Mouse (Mus musculus) thymus, adult 2 months (tissue): Measurements from ENCODE around the gene Ttc37. TPM values are rescaled to one million over a fixed set of nuclear protein-coding genes. Genes with fewer than 3 reads are reported as not detected.

Experiments
- DNase-seq: peaks from one replicate; pipeline ENCODE4 v3.0.0; 2021
- H3K27ac ChIP-seq: fragments of 200-500 bp; 2 replicates; pipeline ENCODE4 v1.5.1; 2012; ENCODE audit warnings: low read length, control low read depth; ENCODE audit not compliant: control insufficient read depth, insufficient read depth
- H3K27me3 ChIP-seq: fragments of 200-500 bp; 2 replicates; pipeline ENCODE4 v1.6.1; 2012; ENCODE audit warnings: mild to moderate bottlenecking, low read length, moderate library complexity, mixed read lengths; ENCODE audit not compliant: control insufficient read depth, insufficient read depth
- H3K36me3 ChIP-seq: fragments of 200-500 bp; 2 replicates; pipeline ENCODE4 v1.6.1; 2012; ENCODE audit warnings: mild to moderate bottlenecking, low read length, moderate library complexity; ENCODE audit not compliant: control insufficient read depth, insufficient read depth
- H3K4me1 ChIP-seq: fragments of 200-500 bp; replicated peaks from 2 replicates; pipeline ENCODE4 v1.6.1; 2012; ENCODE audit warnings: low read length; ENCODE audit not compliant: control insufficient read depth, insufficient read depth
- H3K4me3 ChIP-seq: fragments of 200-500 bp; 2 replicates; pipeline ENCODE4 v1.5.1; 2012; ENCODE audit warnings: mild to moderate bottlenecking, low read length, control low read depth, moderate library complexity; ENCODE audit not compliant: control insufficient read depth, insufficient read depth
- CTCF ChIP-seq: fragments of 200-500 bp; IDR thresholded peaks from 2 replicates; pipeline ENCODE4 v1.5.1; 2012; ENCODE audit warnings: mild to moderate bottlenecking, control low read depth, low read length, moderate library complexity, borderline replicate concordance; ENCODE audit not compliant: control insufficient read depth, poor library complexity, insufficient read depth; ENCODE audit errors: extremely low read depth
- POLR2A ChIP-seq: fragments of 200-500 bp; IDR thresholded peaks from 2 replicates; pipeline ENCODE4 v1.6.1; 2012; ENCODE audit warnings: mild to moderate bottlenecking, low read length, control low read depth, moderate library complexity; ENCODE audit not compliant: control insufficient read depth, poor library complexity, insufficient read depth; ENCODE audit errors: extremely low read depth
- WGBS: fragments of 180-500 bp; shearing (Covaris S2); methylation state at CpG from one replicate; pipeline ENCODE4 v1.1.7; 2018; 5-methylcytosine and 5-hydroxymethylcytosine counted together
- polyA plus RNA-seq: library from polyadenylated mRNA; depleted of rRNA; stranded (reverse); fragments of >200 nt; gene quantifications from 2 replicates; pipeline ENCODE4 v1.2.3, GENCODE M21; 2012

Ttc37 gene
- polyA plus RNA-seq, 1 experiment = 8.5 TPM

DNA sequence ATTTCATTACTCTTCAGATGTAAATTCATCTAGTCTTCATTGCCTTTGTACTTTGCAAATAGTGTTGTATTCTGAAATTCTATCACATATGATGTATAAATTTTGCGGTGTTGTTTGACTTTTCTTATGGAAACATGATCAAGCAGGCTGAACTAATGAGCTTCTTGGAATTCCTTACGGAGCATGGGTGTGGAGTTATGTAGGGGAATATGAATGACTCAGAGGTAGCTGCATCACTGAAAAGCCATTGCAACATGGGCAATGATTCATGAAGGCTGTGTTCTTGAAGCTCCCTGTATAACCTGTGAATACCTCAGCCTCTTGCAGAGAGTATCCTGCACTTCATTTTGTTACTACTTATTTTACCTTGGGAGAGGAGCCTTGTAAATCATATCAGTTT, 3.5 kb downstream of the Ttc37 start:
- no peak overlapping the region for H3K4me3 ChIP-seq
- no peak for TF ChIP-seq POLR2A
- TF ChIP-seq CTCF = no peak
- no peaks in the 10 kb centered on the region for H3K27me3 ChIP-seq
- no peaks in the 10 kb centered on the region for H3K4me1 ChIP-seq
- 95% methylated on average over 2 of the region's 2 CpGs for WGBS
- H3K36me3 ChIP-seq = no peaks in the 10 kb centered on the region
- no peak for DNase-seq
- H3K27ac ChIP-seq = no peak overlapping the region

DNA sequence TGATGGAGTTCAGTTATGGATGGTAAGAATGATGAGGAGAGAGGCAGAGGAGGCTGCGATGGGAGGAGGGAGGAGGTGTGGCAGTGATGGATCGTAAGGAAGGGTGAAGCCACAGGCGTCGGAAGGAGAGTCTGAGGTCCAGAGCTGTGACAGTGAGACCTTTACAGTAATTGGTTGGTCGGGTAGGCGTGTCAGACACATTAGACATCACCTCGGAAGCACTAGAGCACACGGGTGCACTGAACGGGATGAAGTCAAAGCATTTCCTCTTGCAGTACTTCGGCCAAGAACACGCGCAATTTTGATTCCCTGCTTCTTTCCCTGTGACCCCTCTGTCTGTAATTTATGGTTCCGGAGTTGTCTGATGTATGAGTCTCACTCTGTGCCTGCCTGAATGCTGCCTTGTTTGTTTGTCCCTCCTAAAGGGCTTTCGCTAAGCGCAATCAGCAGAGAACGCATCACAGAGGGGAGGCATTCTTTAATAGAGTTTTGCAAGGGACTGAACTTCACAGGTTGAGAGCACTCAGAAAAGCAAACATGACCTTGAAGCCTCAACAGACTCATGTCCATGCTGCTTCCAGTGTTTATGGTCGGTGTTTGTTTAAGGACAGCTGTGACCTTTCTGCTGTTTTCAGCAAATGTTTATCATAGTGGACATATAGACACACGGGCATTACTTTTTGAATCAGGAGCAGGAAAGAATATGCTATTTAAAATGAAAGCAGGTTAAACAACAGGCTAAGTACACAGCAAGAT, 10.7 kb downstream of the Ttc37 start:
- Histone ChIP-seq H3K27me3 (no peaks in the 10 kb centered on the region), H3K27ac (no peak overlapping the region), H3K36me3 (peaks cover 32% of the 10 kb centered on the region), H3K4me1 (no peaks in the 10 kb centered on the region), H3K4me3 (no peak overlapping the region)
- TF ChIP-seq CTCF (no peak), POLR2A (no peak)
- WGBS = 96% methylated on average over 18 of the region's 18 CpGs
- DNase-seq = no peak

DNA sequence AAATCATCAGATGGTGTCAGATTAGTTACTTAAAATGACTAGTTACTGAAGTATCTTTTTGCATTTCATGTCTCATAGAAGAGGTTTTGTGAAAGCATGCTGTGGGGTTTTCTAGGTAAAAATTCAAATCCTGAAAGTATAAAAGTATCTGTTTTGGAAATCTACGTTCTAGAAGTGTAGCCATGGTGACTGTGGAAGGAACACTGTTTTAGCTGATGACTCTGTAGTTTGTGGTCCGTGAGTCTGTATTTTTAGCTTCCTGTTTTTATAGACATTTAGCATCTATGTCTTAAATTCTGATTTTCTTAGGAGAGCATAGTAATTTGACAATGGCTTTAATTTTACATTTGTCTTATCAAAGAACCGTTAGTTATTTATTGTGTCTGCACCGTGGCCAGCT, 30.3 kb downstream of the Ttc37 start:
- peaks cover 28% of the 10 kb centered on the region for H3K36me3 ChIP-seq
- WGBS = 86% methylated on average over 4 of the region's 4 CpGs
- TF ChIP-seq CTCF = no peak
- no peak for TF ChIP-seq POLR2A

DNA sequence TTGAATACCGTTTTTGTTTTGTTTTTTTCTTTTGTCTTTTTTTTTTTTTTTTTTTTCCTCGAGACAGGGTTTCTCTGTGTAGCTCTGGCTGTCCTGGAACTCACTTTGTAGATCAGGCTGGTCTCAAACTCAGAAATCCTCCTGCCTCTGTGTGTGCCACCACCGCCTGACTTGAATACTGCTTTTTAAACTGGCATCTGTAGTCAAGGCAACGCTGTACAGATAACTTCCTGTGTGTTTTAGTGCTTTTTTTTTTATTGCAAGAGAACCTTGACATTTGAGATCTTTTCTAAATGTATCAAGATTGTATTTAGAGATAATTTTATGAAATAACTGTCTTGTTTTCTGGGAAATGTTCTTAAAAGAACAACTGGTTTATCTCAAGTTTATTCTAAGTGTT, 33.9 kb downstream of the Ttc37 start:
- DNase-seq = no peak
- 82% methylated on average over 4 of the region's 4 CpGs for WGBS
- Histone ChIP-seq H3K4me3 (no peak overlapping the region), H3K4me1 (no peaks in the 10 kb centered on the region), H3K36me3 (peaks cover 28% of the 10 kb centered on the region), H3K27ac (no peak overlapping the region), H3K27me3 (no peaks in the 10 kb centered on the region)
- TF ChIP-seq CTCF (no peak), POLR2A (no peak)

More for the DNA sequence above, 30.3 kb downstream of the Ttc37 start:
- Histone ChIP-seq H3K27ac (no peak overlapping the region), H3K27me3 (no peaks in the 10 kb centered on the region), H3K4me1 (no peaks in the 10 kb centered on the region), H3K4me3 (no peak overlapping the region)
- no peak for DNase-seq

DNA sequence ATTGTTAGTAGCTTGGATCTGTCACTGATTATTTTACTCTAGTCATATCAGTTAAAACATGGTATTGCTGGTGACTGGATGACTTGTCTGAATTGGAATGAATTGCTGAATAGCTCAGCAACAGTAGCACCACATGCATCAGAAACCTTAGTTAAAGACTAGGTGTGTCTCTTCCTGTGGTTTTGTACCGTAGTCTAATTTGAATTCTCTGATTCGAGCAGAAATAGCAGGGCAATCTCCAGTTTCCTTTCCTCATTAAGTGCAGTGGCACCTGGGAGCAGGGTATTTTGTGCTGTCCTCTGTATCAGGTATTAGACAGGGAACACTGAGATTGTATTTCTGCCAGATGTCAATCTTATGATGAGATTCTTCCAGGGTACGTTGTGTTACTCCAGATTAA, 40.3 kb downstream of the Ttc37 start:
- Histone ChIP-seq H3K27ac (no peak overlapping the region), H3K27me3 (no peaks in the 10 kb centered on the region), H3K36me3 (peaks cover 18% of the 10 kb centered on the region), H3K4me1 (no peaks in the 10 kb centered on the region), H3K4me3 (no peak overlapping the region)
- no peak for TF ChIP-seq CTCF
- TF ChIP-seq POLR2A = no peak
- no peak for DNase-seq
- WGBS = 65% methylated on average over 3 of the region's 3 CpGs

DNA sequence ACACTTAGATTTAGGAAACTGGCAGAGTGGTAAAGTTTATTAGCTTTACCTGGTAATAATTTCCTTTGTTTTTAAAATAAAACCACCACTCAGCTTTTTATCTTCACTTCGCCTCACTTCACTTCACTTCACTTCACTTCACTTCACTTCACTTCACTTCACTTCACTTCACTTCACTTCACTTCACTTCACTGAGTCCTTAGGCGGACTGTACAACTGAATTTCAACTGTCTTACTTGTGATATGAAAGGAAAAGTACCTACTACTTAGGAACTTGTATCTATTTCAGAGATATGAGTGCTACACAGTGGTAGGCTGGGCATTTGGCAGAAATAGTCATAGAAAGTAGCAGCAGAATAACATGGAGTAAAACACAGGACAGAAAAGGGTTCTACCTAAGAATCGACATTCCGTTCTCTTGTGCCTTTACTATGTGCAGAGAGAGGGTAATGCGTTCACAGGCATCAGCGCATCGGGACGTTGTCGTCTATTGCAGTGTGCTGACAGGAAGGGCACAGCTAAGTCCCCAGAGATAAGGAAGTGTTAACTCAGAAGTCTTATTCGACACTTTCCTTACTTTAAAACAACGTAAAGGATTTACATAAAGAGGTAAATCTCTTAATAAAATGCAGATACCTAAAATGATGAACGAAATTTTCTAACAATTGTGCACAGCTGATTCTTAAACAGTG, 42.7 kb downstream of the Ttc37 start:
- TF ChIP-seq CTCF (no peak), POLR2A (no peak)
- Histone ChIP-seq H3K36me3 (no peaks in the 10 kb centered on the region; the same call in 1 of the 2 replicates), H3K27ac (no peak overlapping the region), H3K4me3 (no peak overlapping the region), H3K27me3 (no peaks in the 10 kb centered on the region), H3K4me1 (no peaks in the 10 kb centered on the region)
- WGBS = 95% methylated on average over 12 of the region's 12 CpGs
- no peak for DNase-seq

DNA sequence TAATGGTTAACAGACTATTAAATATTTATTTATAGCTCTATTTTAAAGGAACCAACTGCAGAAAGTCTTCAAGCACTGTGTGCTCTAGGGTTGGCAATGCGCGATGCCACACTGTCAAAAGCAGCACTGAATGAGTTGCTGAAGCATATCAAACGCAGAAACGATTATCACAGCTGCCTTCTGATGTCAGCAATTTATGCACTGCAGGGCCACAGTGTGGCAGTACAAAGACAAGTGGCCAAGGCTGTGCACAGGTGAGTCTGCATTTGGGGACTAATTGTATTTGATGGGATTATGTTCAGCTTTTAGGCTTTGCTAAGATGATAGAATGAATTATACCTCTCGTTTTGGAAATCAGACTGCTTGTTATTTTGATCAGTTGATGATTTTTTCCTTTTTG, 51.9 kb downstream of the Ttc37 start:
- DNase-seq = no peak
- H3K27ac ChIP-seq = no peak overlapping the region
- H3K4me3 ChIP-seq = no peak overlapping the region
- WGBS = 94% methylated on average over 5 of the region's 5 CpGs
- H3K36me3 ChIP-seq = peaks cover 9% of the 10 kb centered on the region; the same call in 1 of the 2 replicates
- no peaks in the 10 kb centered on the region for H3K4me1 ChIP-seq
- H3K27me3 ChIP-seq = no peaks in the 10 kb centered on the region
- no peak for TF ChIP-seq CTCF
- no peak for TF ChIP-seq POLR2A
